Mouse (Mus musculus): ENCODE measurements around the gene Hs6st3.

The Hs6st3 gene

GRCm38 (mm10) chr14:119781111-119781510 lies 643.0 kb downstream of the Hs6st3 start:
- no peak for DNase-seq (ENCODE audit: low read depth, low spot score)

- DNase-seq (ENCODE audit: low read depth, low spot score) = no peak
Measured at GRCm38 (mm10) chr14:119789457-119789856, 651.3 kb downstream of the Hs6st3 start.

GRCm38 (mm10) chr14:119797172-119797850 lies 659.2 kb downstream of the Hs6st3 start:
- no peak for DNase-seq (ENCODE audit: low read depth, low spot score)

GRCm38 (mm10) chr14:119798561-119798960 lies 660.4 kb downstream of the Hs6st3 start:
- no peak for DNase-seq (ENCODE audit: low read depth, low spot score)

GRCm38 (mm10) chr14:119800856-119801255 lies 662.7 kb downstream of the Hs6st3 start:
- DNase-seq (ENCODE audit: low read depth, low spot score) = no peak

GRCm38 (mm10) chr14:119813898-119814297 lies 675.8 kb downstream of the Hs6st3 start:
- no peak for DNase-seq (ENCODE audit: low read depth, low spot score)

- no peak for DNase-seq (ENCODE audit: low read depth, low spot score)
Measured at GRCm38 (mm10) chr14:119815616-119816015, 677.5 kb downstream of the Hs6st3 start.

GRCm38 (mm10) chr14:119820562-119820961 lies 682.4 kb downstream of the Hs6st3 start:
- DNase-seq (ENCODE audit: low read depth, low spot score) = no peak

GRCm38 (mm10) chr14:119831165-119832011 lies 693.2 kb downstream of the Hs6st3 start:
- DNase-seq (ENCODE audit: low read depth, low spot score) = no peak

GRCm38 (mm10) chr14:119832012-119832325 lies 693.8 kb downstream of the Hs6st3 start:
- no peak for DNase-seq (ENCODE audit: low read depth, low spot score)

GRCm38 (mm10) chr14:119832940-119833339 lies 694.8 kb downstream of the Hs6st3 start:
- no peak for DNase-seq (ENCODE audit: low read depth, low spot score)

GRCm38 (mm10) chr14:119834008-119834700 lies 696.0 kb downstream of the Hs6st3 start:
- DNase-seq (ENCODE audit: low read depth, low spot score) = no peak

GRCm38 (mm10) chr14:119836051-119836450 lies 697.9 kb downstream of the Hs6st3 start:
- DNase-seq (ENCODE audit: low read depth, low spot score) = no peak

GRCm38 (mm10) chr14:119847540-119847939 lies 709.4 kb downstream of the Hs6st3 start:
- DNase-seq (ENCODE audit: low read depth, low spot score) = no peak

GRCm38 (mm10) chr14:119848759-119849298 lies 710.7 kb downstream of the Hs6st3 start:
- DNase-seq (ENCODE audit: low read depth, low spot score) = no peak

- no peak for DNase-seq (ENCODE audit: low read depth, low spot score)
Measured at GRCm38 (mm10) chr14:119849338-119849737, 711.2 kb downstream of the Hs6st3 start.

GRCm38 (mm10) chr14:119852139-119852538 lies 714.0 kb downstream of the Hs6st3 start:
- no peak for DNase-seq (ENCODE audit: low read depth, low spot score)

GRCm38 (mm10) chr14:119857338-119858291 lies 719.5 kb downstream of the Hs6st3 start:
- no peak for DNase-seq (ENCODE audit: low read depth, low spot score)

GRCm38 (mm10) chr14:119873617-119874016 lies 735.5 kb downstream of the Hs6st3 start:
- no peak for DNase-seq (ENCODE audit: low read depth, low spot score)

- no peak for DNase-seq (ENCODE audit: low read depth, low spot score)
Measured at GRCm38 (mm10) chr14:119892922-119893321, 754.8 kb downstream of the Hs6st3 start.

GRCm38 (mm10) chr14:119895097-119895496 lies 757.0 kb downstream of the Hs6st3 start:
- DNase-seq (ENCODE audit: low read depth, low spot score) = no peak

All from skeletal muscle tissue, adult 2 months (tissue).